Comparison of ENCODE assay signal across 10 mouse cellular contexts in the genomic region with DNA sequence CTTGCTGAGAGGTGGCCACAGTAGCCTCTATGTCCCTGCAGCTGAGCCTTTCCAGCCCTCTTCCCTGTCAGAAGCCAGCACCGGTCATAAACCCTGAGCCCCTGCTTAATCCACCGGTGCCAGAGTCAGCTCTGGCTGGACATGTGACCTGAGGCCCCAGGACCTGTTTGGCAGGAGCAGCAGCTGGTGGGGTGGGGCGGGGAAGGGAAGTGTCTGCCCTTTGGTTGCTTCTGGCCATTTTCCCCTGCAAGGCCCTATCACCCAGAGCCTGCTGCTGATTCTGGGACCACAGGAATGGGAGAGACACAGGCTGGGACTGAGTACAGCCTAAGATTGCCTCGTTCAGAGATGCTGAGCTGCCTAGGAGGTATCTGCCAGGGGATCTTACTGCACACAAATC.
DNase-seq lines count a peak whose midpoint lies in the region; ATAC-seq lines count a peak whose summit lies in the region.
"Had no signal": no experiment of that assay in that cellular context is flagged by ENCODE, and none has a peak within 500 bp of the region (broad histone marks: within the 10 kb centered on the region; RNA-seq: fewer than 3 reads in every experiment).

No protein-coding gene starts in this region.

- no peaks in the 10 kb centered on the region for H3K27me3 ChIP-seq in intestine, embryonic 15.5 days (replicated peaks)
- 0 out of 2 replicates have a peak, but pooled peaks cover 5% of the 10 kb centered on the region for H3K27me3 ChIP-seq in stomach, embryonic 15.5 days (replicated peaks)

- no peak overlapping the region for H3K27ac ChIP-seq in intestine, embryonic 15.5 days
- H3K27ac ChIP-seq in stomach, embryonic 15.5 days, result no peak overlapping the region; the same call in 1 of the 2 replicates
- H3K27ac ChIP-seq: embryonic facial prominence, embryonic 13.5 days; macrophage had no signal

- H3K9ac ChIP-seq in intestine, embryonic 15.5 days, result no peak overlapping the region
- no peak overlapping the region for H3K9ac ChIP-seq in stomach, embryonic 15.5 days
- H3K9ac ChIP-seq: embryonic facial prominence, embryonic 13.5 days had no signal

- H3K9me3 ChIP-seq in intestine, embryonic 15.5 days, result no peaks in the 10 kb centered on the region
- H3K9me3 ChIP-seq in stomach, embryonic 15.5 days, result no peaks in the 10 kb centered on the region
- H3K9me3 ChIP-seq: embryonic facial prominence, embryonic 13.5 days had no signal

- H3K36me3 ChIP-seq in intestine, embryonic 15.5 days, result no peaks in the 10 kb centered on the region
- no peaks in the 10 kb centered on the region for H3K36me3 ChIP-seq in stomach, embryonic 15.5 days
- H3K36me3 ChIP-seq: embryonic facial prominence, embryonic 13.5 days had no signal

- peak; percentile 53 for ATAC-seq in intestine, embryonic 15.5 days
- ATAC-seq in stomach, embryonic 15.5 days (ENCODE audit: insufficient read depth, low FRiP score, low read depth), result 0 out of 2 replicates have a peak, but pooled peaks have one; percentile 5
- ATAC-seq in megakaryocyte, adult 5-6 weeks (ENCODE audit: poor library complexity, severe bottlenecking), result no peak

- 20% methylated on average over 4 of the region's 4 CpGs for WGBS in intestine, embryonic 15.5 days
- WGBS in stomach, embryonic 15.5 days, result 19% methylated on average over 4 of the region's 4 CpGs

- no peak overlapping the region for H3K4me3 ChIP-seq in intestine, embryonic 15.5 days (replicated peaks)
- no peak overlapping the region for H3K4me3 ChIP-seq in stomach, embryonic 15.5 days (replicated peaks)
- H3K4me3 ChIP-seq: embryonic facial prominence, embryonic 13.5 days had no signal

- peaks cover 35% of the 10 kb centered on the region for H3K4me1 ChIP-seq in intestine, embryonic 15.5 days (replicated peaks)
- H3K4me1 ChIP-seq in stomach, embryonic 15.5 days, result peaks cover 45% of the 10 kb centered on the region

- DNase-seq in adrenal gland, adult 2 months, result peak; percentile 44
- DNase-seq in adrenal gland, adult 8-10 months, result no peak
- peak; percentile 46 for DNase-seq in lung, postnatal 36 days
- no peak for DNase-seq in lung, adult 18-20 months
- no peak for DNase-seq in testis, postnatal 10 days (ENCODE audit: low spot score)

- H3K4me2 ChIP-seq in intestine, embryonic 15.5 days (replicated peaks), result peak overlapping the region; percentile 31
- H3K4me2 ChIP-seq in stomach, embryonic 15.5 days, result no peak overlapping the region
- H3K4me2 ChIP-seq: embryonic facial prominence, embryonic 13.5 days had no signal

Comparison
In these comparisons a context has a peak if more than half of its experiments do, and no peak if none do; other contexts are left out.
1. DNase-seq: peak in adrenal gland, adult 2 months (single experiment) and lung, postnatal 36 days (single experiment); none in adrenal gland, adult 8-10 months (single experiment), lung, adult 18-20 months (0 of 2) and testis, postnatal 10 days (single experiment).